Mouse (Mus musculus) kidney, embryonic 15.5 days (tissue): Measurements from ENCODE around the gene Rpl27a. TPM values are rescaled to one million over a fixed set of nuclear protein-coding genes. Genes with fewer than 3 reads are reported as not detected.

ENCODE experiments used
- ATAC-seq: fragments of 200-750 bp; cut with Nextera tagmentation; replicated peaks from 2 replicates; pipeline ENCODE4 v1.8.0; 2017; ENCODE audit warnings: moderate TSS enrichment; ENCODE audit not compliant: low FRiP score
- H3K27ac ChIP-seq: fragments of 300-500 bp; sonication (generic); 2 replicates; pipeline ENCODE4 v1.5.1; 2015; ENCODE audit warnings: mild to moderate bottlenecking, inconsistent platforms
- H3K27me3 ChIP-seq: fragments of 300-500 bp; sonication (generic); 2 replicates; pipeline ENCODE4 v1.6.1; 2015; ENCODE audit warnings: inconsistent platforms
- H3K36me3 ChIP-seq: fragments of 300-500 bp; sonication (generic); 2 replicates; pipeline ENCODE4 v1.6.1; 2015; ENCODE audit warnings: inconsistent platforms
- H3K4me1 ChIP-seq: fragments of 300-500 bp; sonication (generic); 2 replicates; pipeline ENCODE4 v1.6.1; 2015; ENCODE audit warnings: inconsistent platforms
- H3K4me2 ChIP-seq: fragments of 300-500 bp; sonication (generic); 2 replicates; pipeline ENCODE4 v1.6.1; 2015; ENCODE audit warnings: moderate library complexity, mild to moderate bottlenecking, inconsistent platforms
- H3K4me3 ChIP-seq: fragments of 300-500 bp; sonication (generic); replicated peaks from 2 replicates; pipeline ENCODE4 v1.5.1; 2015; ENCODE audit warnings: mild to moderate bottlenecking, inconsistent platforms
- H3K9ac ChIP-seq: fragments of 300-500 bp; sonication (generic); 2 replicates; pipeline ENCODE4 v1.6.1; 2015; ENCODE audit warnings: mild to moderate bottlenecking, inconsistent platforms
- H3K9me3 ChIP-seq: fragments of 300-500 bp; sonication (generic); replicated peaks from 2 replicates; pipeline ENCODE4 v1.6.1; 2016; ENCODE audit warnings: inconsistent platforms
- WGBS: fragments of 180-500 bp; shearing (Covaris S2); methylation state at CpG from one replicate; pipeline ENCODE4 v1.1.7; 2015; ENCODE audit warnings: mixed read lengths; 5-methylcytosine and 5-hydroxymethylcytosine counted together
- polyA plus RNA-seq: library from polyadenylated mRNA; unstranded; fragments of >200 nt; fragmentation: Nextera tagmentation; extraction: Ambion mirVana; gene quantifications from 2 replicates; pipeline ENCODE4 v1.2.1, GENCODE M21; 2015

Gene Rpl27a
- polyA plus RNA-seq, 1 experiment from 2014 or later = 135 TPM

DNA sequence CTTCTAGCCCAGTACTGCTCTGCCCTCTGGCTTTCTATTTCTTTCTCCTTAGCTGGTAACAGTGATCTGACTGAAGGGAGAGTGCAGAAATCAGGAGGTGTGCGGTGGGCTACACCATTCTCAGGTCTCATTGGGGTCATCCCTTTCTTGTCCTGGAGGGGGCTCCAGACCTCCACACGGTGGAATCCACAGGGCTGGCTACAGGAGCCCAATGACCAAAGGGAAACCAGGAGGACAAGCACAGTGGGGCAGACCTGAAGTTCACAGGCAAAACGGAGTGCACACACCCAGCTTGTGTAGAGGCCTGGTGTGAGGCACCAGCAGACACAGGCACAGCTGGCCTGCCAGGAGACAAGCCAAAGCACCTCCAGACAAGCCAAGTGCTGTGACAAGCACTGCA is 9.4 kb downstream of the Rpl27a start:
- Histone ChIP-seq H3K9me3 (no peaks in the 10 kb centered on the region), H3K36me3 (peaks cover 77% of the 10 kb centered on the region), H3K27me3 (no peaks in the 10 kb centered on the region), H3K27ac (no peak overlapping the region), H3K9ac (no peak overlapping the region), H3K4me1 (no peaks in the 10 kb centered on the region), H3K4me3 (no peak overlapping the region), H3K4me2 (no peak overlapping the region)
- ATAC-seq = peak; percentile 63
- 15% methylated on average over 3 of the region's 3 CpGs for WGBS

DNA sequence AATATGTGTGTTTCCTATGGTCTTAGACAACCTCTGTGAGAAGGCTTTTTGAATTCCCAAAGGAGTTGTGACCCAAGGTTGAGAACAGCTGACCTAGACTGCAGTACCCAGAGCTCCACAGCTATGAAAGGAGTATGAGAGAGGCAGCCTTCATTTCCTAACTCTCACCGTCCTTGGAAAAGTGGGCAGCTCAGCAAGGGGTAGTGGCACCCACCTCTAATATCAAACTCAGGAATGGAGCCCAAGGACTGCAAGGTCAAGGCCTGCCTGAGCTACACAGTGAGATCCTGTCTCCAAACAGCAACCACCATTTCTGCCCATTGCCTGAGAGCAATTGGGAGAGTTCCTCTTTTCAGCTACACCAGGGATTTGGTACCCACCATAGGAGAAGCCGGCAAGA is 10.8 kb downstream of the Rpl27a start:
- no peak overlapping the region for H3K9ac ChIP-seq
- H3K4me2 ChIP-seq = no peak overlapping the region
- no peak for ATAC-seq
- no peak overlapping the region for H3K27ac ChIP-seq
- no peaks in the 10 kb centered on the region for H3K27me3 ChIP-seq
- peaks cover 76% of the 10 kb centered on the region for H3K36me3 ChIP-seq
- H3K4me3 ChIP-seq = no peak overlapping the region
- no peaks in the 10 kb centered on the region for H3K4me1 ChIP-seq
- 92% methylated on average over 2 of the region's 2 CpGs for WGBS
- no peaks in the 10 kb centered on the region for H3K9me3 ChIP-seq

DNA sequence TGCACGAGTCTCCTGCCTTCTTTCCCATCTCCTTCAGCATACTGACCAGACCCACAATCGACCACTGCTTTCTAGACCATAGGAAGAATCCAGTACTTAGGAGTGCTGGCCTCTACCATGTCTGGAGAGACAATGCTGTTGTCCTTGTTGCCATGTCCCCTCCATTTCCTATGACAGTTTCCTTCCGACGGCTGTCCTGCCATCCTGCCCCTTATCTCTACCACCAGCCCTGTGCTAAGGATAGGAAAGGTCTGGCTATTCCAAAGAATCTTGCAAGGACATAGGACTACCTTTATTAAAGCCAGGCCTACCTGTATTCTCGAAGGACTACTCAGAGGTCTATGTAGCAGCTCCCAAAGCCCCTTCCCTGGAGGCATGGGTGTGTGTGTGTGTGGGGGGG is 12.6 kb downstream of the Rpl27a start:
- no peak overlapping the region for H3K4me3 ChIP-seq
- peaks cover 74% of the 10 kb centered on the region for H3K36me3 ChIP-seq
- no peaks in the 10 kb centered on the region for H3K4me1 ChIP-seq
- WGBS = 84% methylated on average over 5 of the region's 5 CpGs
- no peak overlapping the region for H3K9ac ChIP-seq
- H3K27ac ChIP-seq = no peak overlapping the region
- no peaks in the 10 kb centered on the region for H3K27me3 ChIP-seq
- no peak for ATAC-seq
- no peaks in the 10 kb centered on the region for H3K9me3 ChIP-seq
- H3K4me2 ChIP-seq = no peak overlapping the region

DNA sequence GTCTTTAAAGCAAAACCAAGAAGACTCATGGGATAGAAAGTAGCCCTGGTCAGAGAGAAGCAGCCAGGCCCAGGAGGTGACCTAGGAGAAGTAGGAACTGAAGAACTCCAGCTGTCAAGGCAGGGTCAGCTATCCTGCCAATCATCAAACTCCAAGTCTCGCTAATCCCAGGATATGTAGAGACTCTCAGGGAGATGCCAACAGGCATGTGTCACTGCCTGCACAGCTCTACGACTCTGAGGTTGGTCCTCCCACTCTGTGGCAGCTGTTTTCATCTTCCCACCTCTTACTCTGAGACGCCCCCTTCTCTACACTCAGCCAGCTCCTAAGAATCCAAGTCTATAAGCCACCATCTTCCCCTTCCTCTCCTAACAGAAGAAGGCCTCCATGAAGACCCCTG is 13.7 kb downstream of the Rpl27a start:
- H3K4me2 ChIP-seq = no peak overlapping the region
- no peak overlapping the region for H3K9ac ChIP-seq
- peaks cover 71% of the 10 kb centered on the region for H3K36me3 ChIP-seq
- no peak overlapping the region for H3K4me3 ChIP-seq
- 70% methylated on average over 3 of the region's 3 CpGs for WGBS
- no peaks in the 10 kb centered on the region for H3K9me3 ChIP-seq
- no peaks in the 10 kb centered on the region for H3K4me1 ChIP-seq
- no peak overlapping the region for H3K27ac ChIP-seq
- no peaks in the 10 kb centered on the region for H3K27me3 ChIP-seq
- ATAC-seq = no peak

DNA sequence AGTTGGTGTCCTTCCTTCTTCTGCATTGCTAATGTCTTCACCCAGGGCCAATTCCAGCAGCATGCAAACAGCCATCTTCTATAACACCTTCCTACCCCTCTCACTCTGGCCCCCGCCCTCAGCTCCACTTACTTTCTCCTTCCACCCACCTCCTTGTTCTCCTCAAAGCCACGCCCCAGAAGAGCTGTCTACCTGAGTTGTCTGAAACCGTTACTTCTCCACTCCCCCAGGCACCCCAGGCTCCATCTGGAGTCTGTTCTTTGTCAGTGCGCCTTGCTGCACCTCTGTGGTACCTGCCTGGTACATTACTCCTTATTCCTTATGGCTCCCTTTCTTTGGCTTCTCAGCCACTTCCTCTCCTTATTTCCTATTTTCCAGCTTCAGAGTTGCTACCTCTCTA is 14.2 kb downstream of the Rpl27a start:
- Histone ChIP-seq H3K9me3 (no peaks in the 10 kb centered on the region), H3K9ac (no peak overlapping the region), H3K4me2 (no peak overlapping the region), H3K27me3 (no peaks in the 10 kb centered on the region), H3K27ac (no peak overlapping the region), H3K4me1 (no peaks in the 10 kb centered on the region), H3K36me3 (peaks cover 74% of the 10 kb centered on the region), H3K4me3 (no peak overlapping the region)
- WGBS = 79% methylated on average over 4 of the region's 4 CpGs
- no peak for ATAC-seq

DNA sequence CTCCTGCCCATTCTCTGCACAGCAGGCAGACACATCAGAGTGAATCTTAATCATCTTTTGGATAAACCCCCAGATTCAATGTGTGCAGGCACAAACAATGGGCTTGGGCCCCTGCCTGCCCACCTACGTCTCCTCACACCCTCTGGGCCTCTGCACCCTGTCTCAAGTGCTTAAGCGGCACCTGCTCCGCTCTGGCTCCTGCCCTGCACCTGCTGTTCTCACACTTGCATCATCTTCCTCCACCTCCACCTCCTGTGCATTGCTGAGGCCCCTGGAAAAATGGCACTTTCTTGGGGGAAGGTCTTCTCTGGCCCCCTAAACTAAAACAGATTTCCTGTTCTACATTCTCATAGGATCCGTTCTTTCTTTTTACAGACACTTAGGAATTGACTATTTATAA is 14.9 kb downstream of the Rpl27a start:
- Histone ChIP-seq H3K9ac (no peak overlapping the region), H3K4me2 (no peak overlapping the region), H3K27me3 (no peaks in the 10 kb centered on the region), H3K36me3 (peaks cover 77% of the 10 kb centered on the region), H3K4me3 (no peak overlapping the region), H3K9me3 (no peaks in the 10 kb centered on the region), H3K4me1 (no peaks in the 10 kb centered on the region), H3K27ac (no peak overlapping the region)
- WGBS = 95% methylated on average over 4 of the region's 4 CpGs
- no peak for ATAC-seq

DNA sequence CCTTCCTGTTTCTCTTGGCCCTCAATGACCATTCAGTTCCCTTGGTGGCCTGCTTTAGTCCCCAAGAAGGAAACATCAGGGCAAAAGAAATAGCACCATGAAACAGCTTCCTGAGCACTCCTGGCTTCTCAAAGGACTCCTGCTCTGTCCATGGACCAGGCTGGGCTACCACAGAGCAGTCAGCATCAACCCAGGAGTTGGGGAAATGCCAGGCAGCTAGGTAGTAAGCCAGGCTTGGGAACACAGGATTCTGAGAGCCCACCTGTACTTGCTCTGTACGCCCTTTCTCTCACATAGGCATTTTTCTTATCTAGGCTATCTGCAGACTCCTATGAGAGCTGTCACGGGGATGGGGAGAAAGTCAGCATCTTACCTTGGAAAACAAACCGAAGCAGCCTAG is 16.0 kb downstream of the Rpl27a start:
- WGBS = 91% methylated on average over 3 of the region's 3 CpGs
- peaks cover 82% of the 10 kb centered on the region for H3K36me3 ChIP-seq
- H3K9me3 ChIP-seq = no peaks in the 10 kb centered on the region
- no peaks in the 10 kb centered on the region for H3K4me1 ChIP-seq
- H3K9ac ChIP-seq = no peak overlapping the region
- no peak overlapping the region for H3K4me3 ChIP-seq
- no peak overlapping the region for H3K27ac ChIP-seq
- no peak for ATAC-seq
- no peaks in the 10 kb centered on the region for H3K27me3 ChIP-seq
- no peak overlapping the region for H3K4me2 ChIP-seq

DNA sequence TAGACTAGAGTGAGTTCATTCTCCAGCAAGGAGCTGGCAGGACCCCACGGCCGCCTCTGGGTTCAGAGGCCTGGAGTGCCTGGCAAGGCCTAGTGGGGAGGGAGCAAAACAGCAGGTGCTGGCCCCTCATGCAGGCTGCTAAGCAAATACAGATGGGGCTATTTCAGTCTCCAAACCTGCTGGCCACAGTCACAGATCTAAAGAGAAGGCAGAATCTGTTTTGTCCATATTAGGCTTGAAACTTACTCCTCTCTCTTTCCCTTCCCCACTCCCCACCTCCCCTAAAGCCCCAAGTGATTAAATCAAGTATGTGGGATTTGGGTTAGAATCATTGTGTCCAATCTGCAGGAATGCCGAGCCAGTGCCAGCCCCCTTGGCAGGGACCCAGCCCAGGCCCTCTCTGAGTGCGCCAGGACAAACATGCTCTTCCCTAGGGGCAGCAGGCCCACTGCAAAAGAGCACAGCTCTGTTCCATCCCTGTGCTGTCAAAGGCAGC is 17.6 kb downstream of the Rpl27a start:
- 72% methylated on average over 4 of the region's 4 CpGs for WGBS
- no peaks in the 10 kb centered on the region for H3K9me3 ChIP-seq
- H3K36me3 ChIP-seq = peaks cover 79% of the 10 kb centered on the region
- H3K4me2 ChIP-seq = no peak overlapping the region
- no peaks in the 10 kb centered on the region for H3K27me3 ChIP-seq
- no peak overlapping the region for H3K9ac ChIP-seq
- no peaks in the 10 kb centered on the region for H3K4me1 ChIP-seq
- peak overlapping the region; percentile 33; the same call in 1 of the 2 replicates for H3K27ac ChIP-seq
- ATAC-seq = peak; percentile 56; the same call in 1 of the 2 replicates
- no peak overlapping the region for H3K4me3 ChIP-seq

DNA sequence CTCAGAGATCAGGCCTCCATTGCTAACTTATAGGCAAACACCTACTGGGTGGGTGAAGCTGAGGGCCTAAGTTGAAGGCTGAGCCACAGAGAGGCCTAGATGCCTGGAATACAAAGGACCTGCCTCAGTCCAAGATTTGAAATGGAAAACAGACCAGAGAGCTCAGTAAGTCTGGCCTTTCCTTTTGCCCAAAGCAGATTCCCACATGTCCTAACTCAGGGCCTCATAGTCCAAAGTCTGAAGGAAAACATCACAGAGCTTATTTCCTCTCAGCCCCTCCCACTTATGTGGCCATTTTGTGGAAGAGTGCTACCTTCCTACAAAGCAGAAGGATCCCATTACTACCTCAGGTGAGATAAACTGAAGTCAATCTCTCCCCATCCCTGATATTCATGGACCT is 22.0 kb downstream of the Rpl27a start:
- no peak overlapping the region for H3K9ac ChIP-seq
- no peaks in the 10 kb centered on the region for H3K9me3 ChIP-seq
- peaks cover 75% of the 10 kb centered on the region for H3K36me3 ChIP-seq
- no peak for ATAC-seq
- H3K27ac ChIP-seq = peak overlapping the region; percentile 45; the same call in 1 of the 2 replicates
- H3K27me3 ChIP-seq = no peaks in the 10 kb centered on the region
- H3K4me1 ChIP-seq = 0 out of 2 replicates have a peak, but pooled peaks cover 3% of the 10 kb centered on the region
- no peak overlapping the region for H3K4me3 ChIP-seq
- no peak overlapping the region for H3K4me2 ChIP-seq

DNA sequence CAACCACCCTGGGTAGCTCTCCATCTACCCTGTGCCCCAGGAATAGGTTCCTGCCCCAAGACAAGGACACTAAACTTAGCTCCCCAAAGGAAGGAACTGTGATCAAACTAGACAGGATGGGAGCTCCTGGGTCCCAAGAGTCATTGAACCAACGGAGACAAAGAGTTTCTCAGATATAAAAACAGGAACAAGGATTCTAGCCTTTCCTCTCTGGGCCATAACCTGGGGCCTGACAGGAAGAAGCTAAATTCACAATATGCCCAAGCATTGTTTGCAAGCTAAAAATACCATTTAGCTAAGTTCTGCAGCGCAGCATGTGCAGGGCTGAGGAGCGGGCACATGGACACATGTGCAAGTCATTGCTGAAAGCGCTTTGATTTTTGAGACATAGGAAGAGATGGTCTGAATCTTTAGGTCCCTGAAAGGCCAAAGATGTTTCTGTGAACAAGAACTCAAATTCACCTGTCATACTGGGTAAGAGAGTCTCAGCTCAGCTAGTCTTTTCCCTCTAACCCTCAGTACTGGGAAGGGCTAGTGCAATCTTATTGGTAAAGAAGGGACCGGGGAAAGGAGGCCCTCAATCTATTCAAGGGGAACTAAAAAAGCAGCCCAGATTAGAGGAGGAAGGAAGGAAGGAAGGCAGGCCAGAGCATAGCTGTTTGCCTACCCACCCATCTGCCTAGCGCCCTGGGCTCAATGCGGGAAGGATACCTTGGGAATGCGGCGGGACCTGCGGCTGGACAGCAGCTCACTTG is 22.8 kb downstream of the Rpl27a start:
- Histone ChIP-seq H3K4me1 (0 out of 2 replicates have a peak, but pooled peaks cover 3% of the 10 kb centered on the region), H3K9me3 (no peaks in the 10 kb centered on the region), H3K27me3 (no peaks in the 10 kb centered on the region), H3K4me2 (no peak overlapping the region), H3K9ac (no peak overlapping the region), H3K4me3 (no peak overlapping the region), H3K27ac (peak overlapping the region; percentile 73), H3K36me3 (peaks cover 71% of the 10 kb centered on the region)
- ATAC-seq = no peak
- WGBS = 84% methylated on average over 10 of the region's 10 CpGs

DNA sequence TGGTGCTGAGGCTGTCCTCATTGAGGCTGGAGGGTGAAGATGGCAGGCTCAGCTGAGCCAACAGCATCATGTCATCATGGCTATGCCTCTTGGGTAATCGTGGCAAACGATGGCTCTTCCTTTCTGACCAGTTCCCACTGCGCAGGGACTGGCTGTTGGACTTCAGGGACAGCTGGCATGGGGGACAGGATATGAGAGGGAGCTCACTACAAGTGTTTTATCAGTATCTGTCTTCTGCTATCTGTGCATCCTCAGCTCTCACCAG is 23.3 kb downstream of the Rpl27a start:
- Histone ChIP-seq H3K4me2 (no peak overlapping the region), H3K27me3 (no peaks in the 10 kb centered on the region), H3K9me3 (no peaks in the 10 kb centered on the region), H3K27ac (peak overlapping the region; percentile 73), H3K9ac (no peak overlapping the region), H3K36me3 (peaks cover 72% of the 10 kb centered on the region), H3K4me3 (no peak overlapping the region), H3K4me1 (0 out of 2 replicates have a peak, but pooled peaks cover 3% of the 10 kb centered on the region)
- no peak for ATAC-seq
- WGBS = 85% methylated on average over 3 of the region's 3 CpGs

DNA sequence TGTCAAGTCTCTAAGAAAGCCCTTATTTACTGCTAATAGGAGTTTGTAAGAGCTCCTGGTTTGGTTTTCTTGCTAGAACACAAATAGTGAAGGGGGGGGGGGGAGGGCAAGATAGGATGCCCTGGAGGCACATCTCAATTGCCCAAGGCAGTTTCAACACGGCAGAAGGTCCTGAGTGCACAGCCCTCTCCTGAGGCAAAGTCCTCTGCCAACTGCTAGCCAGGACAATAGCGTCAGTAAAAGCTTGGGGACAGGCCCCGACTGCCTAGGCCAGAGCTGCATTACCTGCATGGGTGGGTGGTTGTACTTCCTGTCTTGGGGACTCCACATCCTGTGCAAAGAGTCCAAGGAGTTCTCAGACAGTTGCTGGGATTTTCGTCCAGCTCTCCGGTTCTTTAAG is 25.8 kb downstream of the Rpl27a start:
- Histone ChIP-seq H3K36me3 (peaks cover 71% of the 10 kb centered on the region), H3K9ac (no peak overlapping the region), H3K27me3 (no peaks in the 10 kb centered on the region), H3K4me3 (no peak overlapping the region), H3K4me1 (0 out of 2 replicates have a peak, but pooled peaks cover 3% of the 10 kb centered on the region), H3K27ac (peak overlapping the region; percentile 45; the same call in 1 of the 2 replicates), H3K4me2 (no peak overlapping the region), H3K9me3 (no peaks in the 10 kb centered on the region)
- ATAC-seq = no peak
- 69% methylated on average over 5 of the region's 5 CpGs for WGBS
